Mouse (Mus musculus): ENCODE results near the gene Gm49336.

DNA sequence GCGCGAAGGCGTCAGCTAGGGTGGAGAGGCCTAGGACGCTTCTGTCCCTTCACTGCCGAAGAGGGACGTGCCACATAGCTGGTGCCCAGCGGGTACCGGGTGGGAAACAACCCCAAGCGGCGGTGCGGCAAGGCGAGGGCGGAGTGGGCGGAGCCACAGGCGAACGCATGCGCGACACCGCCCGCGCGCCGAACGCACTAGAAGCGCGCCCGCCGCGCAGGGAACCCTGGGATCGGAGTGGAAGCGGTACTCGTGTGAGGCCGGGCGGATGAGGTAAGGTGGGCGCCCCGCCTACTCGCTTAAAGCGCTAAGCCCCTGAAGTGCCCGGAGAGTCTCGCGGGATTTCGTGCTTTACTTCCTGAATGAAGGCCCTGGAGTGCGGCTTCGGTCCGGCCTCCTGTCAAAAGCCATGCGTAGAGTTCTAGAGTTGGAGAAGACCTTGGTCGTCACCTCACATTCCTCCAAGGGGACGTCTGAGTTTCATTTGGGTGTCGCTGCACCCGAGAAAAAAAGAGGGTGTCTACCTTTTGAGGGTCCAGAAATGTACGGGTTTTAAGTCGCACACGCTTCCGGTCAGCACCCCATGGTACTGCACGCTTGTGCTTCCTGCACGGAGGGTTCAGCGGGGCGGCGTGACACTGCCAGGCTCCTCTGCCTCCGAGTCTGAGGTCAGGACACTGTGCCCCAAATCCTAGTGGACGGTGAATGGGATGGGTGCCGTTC, at the start of gene Gm49336, which contains the start of gene Nupl1:
- peak; percentile 40; the same call in 1 of the 2 replicates for TF ChIP-seq ETS1 (conservative IDR thresholded peaks at IDR 0.05; ENCODE audit: low read depth, low read length)
- TF ChIP-seq BHLHE40 (IDR thresholded peaks at IDR 0.05; ENCODE audit: low read depth, low read length), result peak; percentile 17; the same call in 1 of the 2 replicates
- peak; percentile 98 for TF ChIP-seq POLR2A (IDR thresholded peaks at IDR 0.05; ENCODE audit: low read depth, low read length)
- TF ChIP-seq SIN3A (IDR thresholded peaks at IDR 0.05; ENCODE audit: low read length), result peak; percentile 59; the same call in 1 of the 2 replicates
- no peak for TF ChIP-seq ZC3H11A (IDR thresholded peaks at IDR 0.05; ENCODE audit: low read depth, low read length)
